Mouse (Mus musculus): ENCODE measurements around the gene Zfp970. TPM values are rescaled to one million over a fixed set of nuclear protein-coding genes. Genes with fewer than 3 reads are reported as not detected.
"Not testable (repeated sequence)": the region's sequence is repeated elsewhere in the genome, so short reads cannot be mapped to it uniquely, and the experiment has no call there.

Zfp970 gene
- total and polyA plus RNA-seq, 3 experiments: 0.73 to 15.0 (median 13.9) TPM

DNA sequence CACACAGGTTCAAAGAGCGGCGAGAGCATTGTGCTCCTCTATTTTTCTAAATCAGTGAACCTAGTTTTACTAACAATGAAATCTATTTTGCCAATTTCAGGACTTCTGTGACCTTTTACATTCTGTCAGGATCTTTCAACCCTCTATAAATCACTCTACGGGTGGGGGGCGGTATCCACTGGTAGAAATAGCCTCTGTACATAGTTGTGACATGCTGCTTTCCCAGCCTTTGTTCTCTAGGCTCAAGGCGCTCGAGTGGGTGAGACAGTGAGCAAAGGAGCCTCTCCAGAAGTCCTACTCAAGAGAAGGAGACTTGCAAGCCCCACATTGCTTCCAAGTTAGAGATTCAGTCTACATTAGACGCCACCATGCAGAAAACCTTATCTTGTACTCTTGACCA lies 53.8 kb downstream of the Zfp970 start:
- H3K4me3 ChIP-seq (ENCODE audit: low read depth, low read length); ATAC-seq (ENCODE audit: extremely low read depth, insufficient number of reproducible peaks, low FRiP score, poor library complexity, severe bottlenecking): not testable (repeated sequence)

DNA sequence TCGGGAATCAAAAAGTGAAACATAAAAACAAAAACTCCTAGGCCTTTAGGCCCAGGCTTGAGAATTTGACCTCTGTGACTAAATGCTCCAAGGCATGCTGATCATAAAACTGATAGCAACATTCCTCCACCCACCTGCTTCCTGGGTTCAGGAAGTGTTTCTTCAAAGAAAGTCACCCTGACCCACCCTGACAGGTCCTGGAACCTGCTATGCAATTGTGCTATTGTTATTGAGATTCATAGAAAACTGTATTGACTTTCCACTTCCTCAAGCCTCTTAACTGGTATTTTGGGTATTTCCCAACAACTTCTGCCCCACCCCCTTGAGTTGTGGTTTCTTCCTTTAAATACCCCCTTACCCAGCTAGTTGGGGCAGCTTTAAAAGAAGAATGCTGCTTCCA lies 54.4 kb downstream of the Zfp970 start:
- H3K4me1 ChIP-seq (ENCODE audit: insufficient read depth, low read depth, low read length); H3K4me3 ChIP-seq (ENCODE audit: low read depth, low read length); H3K9me3 ChIP-seq (replicated peaks); H3K36me3 ChIP-seq (replicated peaks); H3K27me3 ChIP-seq (ENCODE audit: insufficient read depth, low read length); DNase-seq (ENCODE audit: low spot score); ATAC-seq (ENCODE audit: extremely low read depth, insufficient number of reproducible peaks, low FRiP score, poor library complexity, severe bottlenecking): not testable (repeated sequence)

More for the DNA sequence above, 53.8 kb downstream of the Zfp970 start:
- not testable (repeated sequence) for H3K4me1 ChIP-seq (ENCODE audit: insufficient read depth, low read depth, low read length); H3K9me3 ChIP-seq (replicated peaks); DNase-seq (ENCODE audit: low spot score); H3K36me3 ChIP-seq (replicated peaks); H3K27me3 ChIP-seq (ENCODE audit: insufficient read depth, low read length)

DNA sequence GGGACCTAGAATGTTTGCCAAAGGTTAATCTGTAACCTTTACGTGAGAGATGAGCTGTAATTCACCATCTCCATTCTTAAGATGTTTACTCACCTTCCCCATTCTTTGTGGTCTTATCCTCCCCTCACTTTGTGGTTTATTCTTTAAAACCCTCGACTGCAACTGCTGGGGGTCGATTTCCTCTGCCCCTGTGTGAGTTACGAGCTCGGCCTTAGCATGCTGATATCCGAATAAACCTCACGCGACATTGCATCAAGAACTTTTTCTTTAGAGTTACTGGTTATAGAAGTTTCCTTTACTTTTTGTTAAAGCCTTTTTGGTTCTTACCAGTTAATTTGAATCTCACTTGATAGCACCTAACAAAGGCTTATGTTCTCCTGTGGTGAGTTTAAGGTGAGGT lies 55.5 kb downstream of the Zfp970 start:
- H3K4me1 ChIP-seq (ENCODE audit: insufficient read depth, low read depth, low read length): peaks cover 2% of the 10 kb centered on the region; the same call in 1 of the 2 replicates
- no peak overlapping the region for H3K4me3 ChIP-seq (ENCODE audit: low read depth, low read length)
- DNase-seq (ENCODE audit: low spot score): no peak
- no peak for ATAC-seq (ENCODE audit: extremely low read depth, insufficient number of reproducible peaks, low FRiP score, poor library complexity, severe bottlenecking)
- H3K36me3 ChIP-seq (replicated peaks): no peaks in the 10 kb centered on the region
- no peak for TF ChIP-seq GATA1 (IDR thresholded peaks at IDR 0.05; ENCODE audit: borderline replicate concordance, low read length)
- no peak for TF ChIP-seq TAL1 (conservative IDR thresholded peaks at IDR 0.05; ENCODE audit: low read depth, low read length)
- no peak for TF ChIP-seq GATA2 (IDR thresholded peaks at IDR 0.05; ENCODE audit: borderline replicate concordance, low read depth, low read length)
- no peak for TF ChIP-seq CTCF (IDR thresholded peaks at IDR 0.05; ENCODE audit: low read depth, low read length)
- no peak for TF ChIP-seq POLR2AphosphoS5 (IDR thresholded peaks at IDR 0.05; ENCODE audit: insufficient replicate concordance, low read depth, low read length)
- peaks cover 13% of the 10 kb centered on the region for H3K9me3 ChIP-seq (replicated peaks)
- no peaks in the 10 kb centered on the region for H3K27me3 ChIP-seq (ENCODE audit: insufficient read depth, low read length)

DNA sequence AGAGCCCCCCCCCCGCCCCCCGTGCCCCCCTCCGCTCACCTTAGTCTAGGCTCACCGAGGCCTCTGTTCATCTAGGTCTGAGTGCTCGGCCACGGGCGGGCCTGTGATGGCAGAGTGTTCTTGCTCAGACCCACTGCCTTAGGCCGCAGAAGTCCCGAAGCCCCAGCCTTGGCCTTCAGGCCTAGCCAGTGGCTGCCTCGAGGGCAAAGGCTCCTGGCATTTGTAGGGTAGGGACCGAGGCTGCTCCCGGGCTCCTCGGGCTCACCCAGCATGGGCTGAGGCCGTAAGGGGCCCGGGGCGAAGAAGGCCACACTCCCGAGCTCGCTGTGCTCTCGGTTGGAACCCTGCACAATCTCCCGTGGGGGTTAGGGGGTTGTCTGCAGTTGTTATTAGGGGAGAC lies 58.5 kb downstream of the Zfp970 start:
- ATAC-seq (ENCODE audit: extremely low read depth, insufficient number of reproducible peaks, low FRiP score, poor library complexity, severe bottlenecking) (no peak), DNase-seq (ENCODE audit: low spot score) (no peak)
- Histone ChIP-seq H3K4me1 (ENCODE audit: insufficient read depth, low read depth, low read length) (peaks cover 2% of the 10 kb centered on the region; the same call in 1 of the 2 replicates), H3K36me3 (replicated peaks) (no peaks in the 10 kb centered on the region), H3K27me3 (ENCODE audit: insufficient read depth, low read length) (no peaks in the 10 kb centered on the region), H3K9me3 (replicated peaks) (peaks cover 13% of the 10 kb centered on the region), H3K4me3 (ENCODE audit: low read depth, low read length) (no peak overlapping the region)
- no peak for TF ChIP-seq GATA2 (IDR thresholded peaks at IDR 0.05; ENCODE audit: borderline replicate concordance, low read depth, low read length)
- no peak for TF ChIP-seq TAL1 (conservative IDR thresholded peaks at IDR 0.05; ENCODE audit: low read depth, low read length)
- TF ChIP-seq GATA1 (IDR thresholded peaks at IDR 0.05; ENCODE audit: borderline replicate concordance, low read length): no peak
- no peak for TF ChIP-seq CTCF (IDR thresholded peaks at IDR 0.05; ENCODE audit: low read depth, low read length)
- TF ChIP-seq POLR2AphosphoS5 (IDR thresholded peaks at IDR 0.05; ENCODE audit: insufficient replicate concordance, low read depth, low read length): no peak

DNA sequence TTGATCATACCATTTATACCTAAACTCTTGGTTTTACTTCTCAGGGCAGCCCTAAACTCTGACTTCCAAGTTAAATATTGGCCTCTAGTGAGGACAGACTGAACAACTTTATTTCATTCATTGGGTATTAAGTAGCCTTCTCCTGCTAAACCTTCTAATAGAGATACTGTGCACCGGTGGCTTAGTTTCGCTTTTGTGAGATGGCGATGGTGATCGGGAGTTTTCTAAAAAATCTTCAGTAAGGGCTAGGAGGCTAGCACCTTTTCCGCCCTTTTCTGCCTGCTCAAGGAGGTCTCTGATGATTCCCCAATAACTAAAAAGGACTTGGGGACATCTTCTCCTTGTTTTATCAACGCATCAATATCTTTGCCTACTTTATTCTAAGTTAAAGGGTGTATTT lies 59.1 kb downstream of the Zfp970 start:
- not testable (repeated sequence) for H3K36me3 ChIP-seq (replicated peaks); H3K4me1 ChIP-seq (ENCODE audit: insufficient read depth, low read depth, low read length); DNase-seq (ENCODE audit: low spot score); ATAC-seq (ENCODE audit: extremely low read depth, insufficient number of reproducible peaks, low FRiP score, poor library complexity, severe bottlenecking); H3K27me3 ChIP-seq (ENCODE audit: insufficient read depth, low read length); H3K4me3 ChIP-seq (ENCODE audit: low read depth, low read length)
- H3K9me3 ChIP-seq (replicated peaks): peaks cover 13% of the 10 kb centered on the region

DNA sequence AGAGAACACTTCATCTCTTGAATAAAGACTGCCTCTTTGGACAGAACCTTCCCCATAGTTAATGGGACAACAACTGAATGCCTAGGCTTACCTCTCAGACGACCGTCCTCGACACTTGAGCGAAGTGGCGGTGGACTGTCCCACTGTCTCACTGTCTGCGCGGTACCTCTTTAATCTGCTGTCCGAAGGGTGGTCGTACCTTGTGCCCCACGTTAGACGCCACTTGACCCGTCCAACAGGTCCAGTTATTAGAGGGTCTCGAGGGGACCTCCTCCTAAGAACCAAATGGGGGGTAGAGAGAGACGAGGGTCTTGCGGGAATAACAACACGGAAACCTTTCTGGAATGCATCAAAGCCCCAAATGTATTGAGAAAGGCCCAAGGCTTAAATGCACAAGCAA lies 59.6 kb downstream of the Zfp970 start:
- not testable (repeated sequence) for H3K27me3 ChIP-seq (ENCODE audit: insufficient read depth, low read length); DNase-seq (ENCODE audit: low spot score); H3K36me3 ChIP-seq (replicated peaks); H3K4me1 ChIP-seq (ENCODE audit: insufficient read depth, low read depth, low read length); ATAC-seq (ENCODE audit: extremely low read depth, insufficient number of reproducible peaks, low FRiP score, poor library complexity, severe bottlenecking); H3K4me3 ChIP-seq (ENCODE audit: low read depth, low read length)
- peaks cover 13% of the 10 kb centered on the region for H3K9me3 ChIP-seq (replicated peaks)

Other genes with a start within 250 kb of the Zfp970 start
- 3.2 and 4.4 TPM in 2 replicates for gene Gm14409, start 197.7 kb upstream of the Zfp970 start, total RNA-seq (2014; fragmentation: Nextera tagmentation)
- 1.3 and 1.7 TPM in 2 replicates for gene Gm14409, start 197.7 kb upstream of the Zfp970 start, total RNA-seq (2017)
- 0.06 TPM in 1 of 2 replicates, not detected in the other for gene Gm14409, start 197.7 kb upstream of the Zfp970 start, polyA plus RNA-seq (2012)
- gene Gm14412, start 140.4 kb upstream of the Zfp970 start, total RNA-seq (2014; fragmentation: Nextera tagmentation): 32.1 and 37.0 TPM in 2 replicates
- 6.5 and 11.4 TPM in 2 replicates for gene Gm14412, start 140.4 kb upstream of the Zfp970 start, total RNA-seq (2017)
- 0.24 and 0.46 TPM in 2 replicates for gene Gm14412, start 140.4 kb upstream of the Zfp970 start, polyA plus RNA-seq (2012)
- not detected in 2 replicates for gene Gm14418, start 66.4 kb upstream of the Zfp970 start, total RNA-seq (2014; fragmentation: Nextera tagmentation)
- 0.11 TPM in 1 of 2 replicates, not detected in the other for gene Gm14418, start 66.4 kb upstream of the Zfp970 start, total RNA-seq (2017)
- gene Gm14418, start 66.4 kb upstream of the Zfp970 start, polyA plus RNA-seq (2012): not detected in 2 replicates
- gene Gm14403, start 33.5 kb downstream of the Zfp970 start, total RNA-seq (2014; fragmentation: Nextera tagmentation): not detected in 2 replicates
- 0.60 TPM in 1 of 2 replicates, not detected in the other for gene Gm14403, start 33.5 kb downstream of the Zfp970 start, total RNA-seq (2017)
- gene Gm14403, start 33.5 kb downstream of the Zfp970 start, polyA plus RNA-seq (2012): not detected in 2 replicates
- gene Gm14406, start 113.5 kb downstream of the Zfp970 start, total RNA-seq (2014; fragmentation: Nextera tagmentation): not detected in 2 replicates
- 0.41 TPM in 1 of 2 replicates, not detected in the other for gene Gm14406, start 113.5 kb downstream of the Zfp970 start, total RNA-seq (2017)
- gene Gm14406, start 113.5 kb downstream of the Zfp970 start, polyA plus RNA-seq (2012): not detected in 2 replicates